ENCODE assay signal across 20 mouse cellular contexts in the genomic region with DNA sequence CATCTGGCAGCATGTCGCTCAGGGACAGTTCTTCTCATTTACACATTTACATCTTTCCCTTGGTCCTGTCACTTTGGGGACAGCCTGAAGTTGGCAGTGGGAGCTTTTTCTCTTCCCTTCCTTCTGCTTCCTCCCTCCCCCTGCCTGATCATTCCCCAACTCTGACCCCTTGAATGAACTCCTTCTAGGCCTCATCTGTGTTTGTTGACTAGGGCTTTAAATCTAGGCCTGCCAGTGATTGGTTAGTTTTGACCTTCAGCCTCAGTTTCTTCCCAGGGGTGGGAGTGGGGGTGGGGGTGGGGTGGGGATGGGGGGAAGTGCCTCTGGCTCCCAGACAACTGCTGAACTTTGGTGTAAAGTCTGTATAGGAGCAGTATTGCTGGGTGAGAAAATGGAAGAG.
DNase-seq lines count a peak whose midpoint lies in the region; ATAC-seq and TF ChIP-seq lines count a peak whose summit lies in the region.
"Had no signal": no experiment of that assay in that cellular context is flagged by ENCODE, and none has a peak within 500 bp of the region (broad histone marks: within the 10 kb centered on the region; RNA-seq: fewer than 3 reads in every experiment).

No protein-coding gene starts in this region.

- no peaks in the 10 kb centered on the region for H3K9me3 ChIP-seq in heart, embryonic 14.5 days (ENCODE audit: control insufficient read depth, low read length)
- no peaks in the 10 kb centered on the region for H3K9me3 ChIP-seq in midbrain, embryonic 10.5 days (replicated peaks)
- no peaks in the 10 kb centered on the region for H3K9me3 ChIP-seq in midbrain, embryonic 13.5 days
- no peaks in the 10 kb centered on the region for H3K9me3 ChIP-seq in limb, embryonic 10.5 days (replicated peaks)
- H3K9me3 ChIP-seq: embryonic facial prominence, embryonic 13.5 days; forebrain, embryonic 12.5 days; hindbrain, embryonic 13.5 days had no signal

- intact Hi-C loops in heart, adult 2 months (cut with DNase I): loop anchor here (10.0 kb wide), 1 partner anchor 90 kb away; a partner anchor contains a TSS

- TF ChIP-seq EP300 in heart, adult 2 months (IDR thresholded peaks at IDR 0.05; ENCODE audit: insufficient read depth, low read depth, low read length): no peak

- H3K27me3 ChIP-seq in heart, embryonic 14.5 days (ENCODE audit: control insufficient read depth, insufficient read depth, low read length): no peaks in the 10 kb centered on the region
- no peaks in the 10 kb centered on the region for H3K27me3 ChIP-seq in heart, adult 2 months (ENCODE audit: control insufficient read depth, insufficient read depth, low read length)
- H3K27me3 ChIP-seq in midbrain, embryonic 10.5 days (ENCODE audit: low read depth, poor library complexity, severe bottlenecking): no peaks in the 10 kb centered on the region
- H3K27me3 ChIP-seq in midbrain, embryonic 13.5 days: no peaks in the 10 kb centered on the region
- no peaks in the 10 kb centered on the region for H3K27me3 ChIP-seq in limb, embryonic 10.5 days (ENCODE audit: low read depth, poor library complexity, severe bottlenecking)
- H3K27me3 ChIP-seq: embryonic facial prominence, embryonic 13.5 days; forebrain, embryonic 12.5 days; hindbrain, embryonic 13.5 days had no signal

- no peak overlapping the region for H3K4me3 ChIP-seq in heart, embryonic 14.5 days (ENCODE audit: control insufficient read depth in 1 of 2, insufficient read depth in 1 of 2, low read depth in 1 of 2, low read length in 2 of 2)
- H3K4me3 ChIP-seq in heart, adult 2 months: no peak overlapping the region
- H3K4me3 ChIP-seq in midbrain, embryonic 10.5 days: no peak overlapping the region
- H3K4me3 ChIP-seq in midbrain, embryonic 13.5 days (replicated peaks): no peak overlapping the region
- H3K4me3 ChIP-seq in limb, embryonic 10.5 days: no peak overlapping the region
- H3K4me3 ChIP-seq: embryonic facial prominence, embryonic 13.5 days; forebrain, embryonic 12.5 days; hindbrain, embryonic 13.5 days had no signal

- H3K27ac ChIP-seq in heart, embryonic 14.5 days (replicated peaks in 1 of 2; ENCODE audit: control insufficient read depth in 1 of 2, insufficient read depth in 1 of 2, low read depth in 2 of 2, low read length in 2 of 2): peak overlapping the region; percentile 16 to 92; a peak in 1 of 4 replicates
- H3K27ac ChIP-seq in heart, adult 2 months: no peak overlapping the region
- H3K27ac ChIP-seq in midbrain, embryonic 10.5 days (replicated peaks): peak overlapping the region; percentile 28; the same call in 1 of the 2 replicates
- no peak overlapping the region for H3K27ac ChIP-seq in midbrain, embryonic 13.5 days
- 0 out of 2 replicates have a peak overlapping the region, but pooled peaks have one; percentile 6 for H3K27ac ChIP-seq in limb, embryonic 10.5 days
- H3K27ac ChIP-seq: embryonic facial prominence, embryonic 13.5 days; forebrain, embryonic 12.5 days; hindbrain, embryonic 13.5 days; hindbrain, postnatal 0 days had no signal

- no peak overlapping the region for H3K9ac ChIP-seq in heart, embryonic 14.5 days (ENCODE audit: low read length)
- no peak overlapping the region for H3K9ac ChIP-seq in heart, adult 2 months (ENCODE audit: low read depth, low read length)
- H3K9ac ChIP-seq in midbrain, embryonic 13.5 days (replicated peaks): no peak overlapping the region
- H3K9ac ChIP-seq: embryonic facial prominence, embryonic 13.5 days; forebrain, embryonic 12.5 days; hindbrain, embryonic 13.5 days had no signal

- peaks cover 52% of the 10 kb centered on the region for H3K36me3 ChIP-seq in heart, embryonic 14.5 days (ENCODE audit: control insufficient read depth, insufficient read depth, low read length)
- peaks cover 6% of the 10 kb centered on the region for H3K36me3 ChIP-seq in heart, adult 2 months (ENCODE audit: control insufficient read depth, insufficient read depth, low read length)
- H3K36me3 ChIP-seq in midbrain, embryonic 10.5 days: peaks cover 18% of the 10 kb centered on the region
- H3K36me3 ChIP-seq in midbrain, embryonic 13.5 days: peaks cover 12% of the 10 kb centered on the region
- H3K36me3 ChIP-seq in limb, embryonic 10.5 days: peaks cover 14% of the 10 kb centered on the region

- peaks cover 22 to 44% of the 10 kb centered on the region in 2 experiments for H3K4me1 ChIP-seq in heart, embryonic 14.5 days (ENCODE audit: control insufficient read depth in 2 of 2, insufficient read depth in 2 of 2, low read length in 2 of 2)
- peaks cover 1% of the 10 kb centered on the region; the same call in 1 of the 2 replicates for H3K4me1 ChIP-seq in heart, adult 2 months (ENCODE audit: control insufficient read depth, insufficient read depth, low read length)
- H3K4me1 ChIP-seq in midbrain, embryonic 10.5 days: peaks cover 29% of the 10 kb centered on the region
- H3K4me1 ChIP-seq in midbrain, embryonic 13.5 days (replicated peaks): peaks cover 13% of the 10 kb centered on the region; the same call in 1 of the 2 replicates
- H3K4me1 ChIP-seq in limb, embryonic 10.5 days: peaks cover 18% of the 10 kb centered on the region
- H3K4me1 ChIP-seq: hindbrain, embryonic 13.5 days had no signal

- no peaks in the 10 kb centered on the region for H3K79me2 ChIP-seq in heart, adult 2 months (replicated peaks; ENCODE audit: control insufficient read depth, insufficient read depth, low read length)

- TF ChIP-seq CTCF in heart, adult 2 months (IDR thresholded peaks at IDR 0.05): no peak

- no peak overlapping the region for H3K4me2 ChIP-seq in heart, embryonic 14.5 days (ENCODE audit: low read length)
- no peak overlapping the region for H3K4me2 ChIP-seq in midbrain, embryonic 13.5 days (replicated peaks)
- H3K4me2 ChIP-seq: embryonic facial prominence, embryonic 13.5 days; forebrain, embryonic 12.5 days; hindbrain, embryonic 13.5 days had no signal

- DNase-seq in embryo, embryonic 9.5 days (ENCODE audit: extremely low spot score): peak; percentile 3
- no peak for DNase-seq in embryo, embryonic 10 days (ENCODE audit: low spot score)
- no peak for DNase-seq in heart, adult 2 months
- no peak for DNase-seq in midbrain, embryonic 10.5 days (ENCODE audit: low spot score)
- no peak for DNase-seq in limb, embryonic 10.5 days (ENCODE audit: low spot score)
- DNase-seq in layer of hippocampus, postnatal 36 days: no peak
- DNase-seq: adrenal gland, postnatal 10 days; cerebellum, adult 11-12 months; cerebellum, adult 9-10 months; cerebellum, postnatal 25 days; gastrocnemius, postnatal 14 days; kidney, adult 11 months; kidney, adult 9 months had no signal

- no peak for ATAC-seq in heart, embryonic 14.5 days (ENCODE audit: insufficient number of reproducible peaks, insufficient read depth, low FRiP score, low read depth)
- ATAC-seq in midbrain, embryonic 13.5 days: no peak
- ATAC-seq: forebrain, embryonic 16.5 days; hindbrain, postnatal 0 days had no signal

- TF ChIP-seq POLR2A in heart, adult 2 months (IDR thresholded peaks at IDR 0.05; ENCODE audit: insufficient read depth, low read depth, low read length): no peak

- 68% methylated on average over 1 of the region's 1 CpGs for WGBS in heart, embryonic 14.5 days
- 89% methylated on average over 1 of the region's 1 CpGs for WGBS in heart, adult 2 months
- 61% methylated on average over 1 of the region's 1 CpGs for WGBS in midbrain, embryonic 10.5 days
- 59% methylated on average over 1 of the region's 1 CpGs for WGBS in midbrain, embryonic 13.5 days
- WGBS in limb, embryonic 10.5 days: 67% methylated on average over 1 of the region's 1 CpGs

Comparison
In these comparisons a context has a peak if more than half of its experiments do, and no peak if none do; other contexts are left out.
1. H3K27ac ChIP-seq: peak in heart, embryonic 14.5 days (2 of 2), midbrain, embryonic 10.5 days (single experiment) and limb, embryonic 10.5 days (single experiment); none in heart, adult 2 months (single experiment) and midbrain, embryonic 13.5 days (single experiment).